Mouse (Mus musculus) monocyte, adult 5-6 weeks (primary cell): ENCODE results near the gene Ccdc88c. TPM values are rescaled to one million over a fixed set of nuclear protein-coding genes. Genes with fewer than 3 reads are reported as not detected.

Experiments used
- ATAC-seq: fragments of 153-309, 156-312 bp; replicated peaks from 2 replicates; pipeline ENCODE4 v1.8.0; 2017; ENCODE audit warnings: mild to moderate bottlenecking; ENCODE audit not compliant: low TSS enrichment, insufficient number of reproducible peaks, severe bottlenecking, poor library complexity, low FRiP score
- total RNA-seq: library from RNA; stranded (forward); fragments of 200-1000, 200-491, 200-594 nt; gene quantifications from 3 replicates; pipeline ENCODE4 v1.2.3, GENCODE M21; 2017

Ccdc88c gene
- 350 to 541 TPM (median 365 TPM) in 3 replicates for total RNA-seq

DNA sequence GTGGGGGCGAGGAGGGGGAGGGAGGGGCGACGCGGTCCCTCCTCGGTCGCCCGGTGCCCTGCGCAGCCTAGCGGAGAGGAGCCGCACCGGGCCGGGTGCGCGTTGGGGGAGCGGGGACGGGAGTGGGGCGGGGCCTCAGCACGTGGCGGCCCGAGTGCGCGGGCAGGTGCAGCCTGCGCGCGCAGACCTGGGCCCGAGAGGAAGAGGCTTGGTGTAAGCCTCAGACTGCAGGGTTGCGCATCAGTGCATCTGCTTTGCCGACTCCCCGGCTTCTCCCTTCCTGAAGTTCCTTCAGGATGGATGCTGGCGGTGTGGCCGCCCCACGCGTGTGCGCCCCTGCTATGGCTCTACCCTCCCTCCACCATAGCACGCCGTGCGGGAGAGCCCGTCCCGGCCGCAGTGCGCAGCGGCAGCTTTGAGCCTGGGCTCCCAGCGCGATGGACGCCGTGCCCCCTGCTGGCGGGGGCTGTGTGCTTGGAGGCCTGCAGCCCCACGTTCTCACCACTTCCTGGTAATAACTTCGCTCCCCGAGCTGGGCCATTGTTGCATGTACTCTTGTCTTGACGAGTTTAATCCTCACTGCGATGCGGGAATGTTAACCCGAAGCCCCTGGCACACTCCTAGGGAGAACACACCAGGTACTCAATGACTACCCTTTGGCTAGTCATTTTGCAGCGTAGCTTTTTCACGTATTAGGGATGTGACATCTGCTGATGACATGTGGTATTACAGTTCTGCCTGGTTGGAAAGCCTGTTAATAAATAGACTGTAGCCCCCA is at the start of gene Ccdc88c:
Gene Ccdc88c, minus strand, starts transcription at position 103 of the 778 bp plus-strand sequence.
- ATAC-seq: peak; percentile 57

DNA sequence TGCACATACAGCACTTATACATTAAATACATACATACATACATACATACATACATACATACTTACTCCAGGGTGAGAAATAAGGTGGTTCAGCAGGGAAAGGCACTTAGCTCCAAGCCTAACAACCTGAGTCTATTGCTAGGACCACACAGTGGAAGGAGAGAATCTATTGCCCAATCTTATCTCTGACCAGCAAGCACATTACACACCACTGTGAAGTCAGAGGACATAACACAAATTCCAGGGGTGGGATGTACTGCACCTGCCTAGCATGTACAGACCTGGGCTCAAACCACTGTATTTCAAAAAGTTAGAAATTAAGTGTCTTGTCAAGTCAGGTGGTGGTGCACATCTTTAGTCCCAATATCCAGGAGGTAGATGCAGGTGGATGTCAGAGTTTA is 49.1 kb upstream of the Ccdc88c start:
- ATAC-seq: no peak

DNA sequence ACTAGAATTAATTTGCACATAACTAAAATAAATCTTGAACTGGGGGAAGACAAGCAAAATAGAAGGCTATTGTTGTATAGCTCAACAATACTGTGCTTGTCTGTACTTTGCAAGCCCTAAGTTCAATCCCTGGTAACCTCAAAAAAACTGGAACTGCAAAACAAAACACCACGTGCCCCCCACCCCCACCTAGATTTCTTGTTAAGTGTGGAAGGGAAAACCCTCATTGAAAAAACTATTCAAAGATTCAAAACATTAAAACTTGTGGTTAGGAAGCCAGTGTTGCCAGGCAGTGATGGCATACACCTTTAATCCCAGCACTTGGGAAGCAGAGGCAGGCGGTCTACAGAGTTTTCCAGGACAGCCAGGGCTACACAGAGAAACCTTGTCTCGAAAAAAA is 46.6 kb upstream of the Ccdc88c start:
- no peak for ATAC-seq

DNA sequence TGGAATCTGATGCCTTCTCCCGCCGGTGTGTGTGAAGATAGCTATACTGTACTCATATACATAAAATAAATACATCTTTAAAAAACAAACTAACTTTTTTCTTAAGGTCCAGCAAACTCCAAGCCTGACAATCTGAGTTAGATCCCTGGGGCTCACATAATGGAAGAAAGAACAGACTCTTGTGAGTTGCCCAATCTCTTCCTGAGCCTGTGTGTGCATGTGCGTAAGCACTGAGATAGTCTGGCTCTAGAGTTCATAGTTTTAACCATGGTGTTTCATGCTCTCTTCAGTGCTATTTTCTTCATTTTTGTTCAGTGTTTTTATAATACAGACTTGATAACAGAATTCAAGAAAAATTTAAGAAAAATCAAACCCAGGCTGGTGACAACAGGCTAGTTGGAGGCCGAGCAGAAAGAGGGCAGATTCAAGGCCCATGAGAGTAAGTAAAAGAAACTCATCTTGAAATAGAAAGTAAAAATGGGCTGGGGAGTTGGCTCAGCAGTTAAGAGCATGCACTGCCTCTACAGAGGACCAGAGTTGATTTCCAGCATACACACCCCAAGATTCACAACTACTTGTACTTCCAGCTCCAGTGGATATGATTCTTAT is 46.1 kb upstream of the Ccdc88c start:
- no peak for ATAC-seq

DNA sequence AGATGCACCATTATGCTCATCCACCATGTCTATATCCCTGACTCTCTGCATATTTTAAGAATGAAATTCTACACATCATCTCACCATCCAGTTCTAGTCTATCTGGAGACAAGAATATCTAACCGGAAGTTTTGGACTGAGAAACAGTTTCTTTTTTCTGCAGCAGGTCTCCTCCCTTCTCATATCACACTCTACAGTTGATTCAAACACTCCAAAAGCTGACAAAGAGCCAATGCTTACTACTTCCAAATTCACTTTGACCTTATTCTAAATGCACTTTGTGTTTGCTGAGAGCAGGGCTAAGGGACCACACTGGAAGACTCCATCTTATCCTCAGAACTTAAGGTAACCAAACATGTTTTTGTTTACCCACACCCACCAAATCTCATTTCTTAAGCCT is 41.0 kb upstream of the Ccdc88c start:
- ATAC-seq: no peak

DNA sequence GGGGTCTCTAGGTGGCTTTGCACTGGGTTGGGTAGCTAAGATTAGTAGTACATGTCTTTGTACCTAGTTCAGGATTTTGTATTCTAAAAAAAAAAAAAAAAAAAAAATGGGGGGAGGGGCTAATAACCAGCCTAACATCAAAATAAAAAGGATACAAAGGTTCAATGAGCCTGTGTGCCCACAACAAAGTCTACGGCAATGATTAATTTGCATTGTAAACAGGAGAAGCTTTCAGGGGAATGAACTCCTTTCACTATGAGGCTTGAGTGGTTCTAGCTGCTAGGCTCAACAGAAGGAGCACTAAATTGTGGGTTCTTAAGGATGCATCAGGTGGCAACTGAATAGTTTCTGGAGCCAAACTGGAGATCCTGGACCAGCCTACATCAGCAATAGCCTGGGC is 37.5 kb upstream of the Ccdc88c start:
- ATAC-seq: no peak

DNA sequence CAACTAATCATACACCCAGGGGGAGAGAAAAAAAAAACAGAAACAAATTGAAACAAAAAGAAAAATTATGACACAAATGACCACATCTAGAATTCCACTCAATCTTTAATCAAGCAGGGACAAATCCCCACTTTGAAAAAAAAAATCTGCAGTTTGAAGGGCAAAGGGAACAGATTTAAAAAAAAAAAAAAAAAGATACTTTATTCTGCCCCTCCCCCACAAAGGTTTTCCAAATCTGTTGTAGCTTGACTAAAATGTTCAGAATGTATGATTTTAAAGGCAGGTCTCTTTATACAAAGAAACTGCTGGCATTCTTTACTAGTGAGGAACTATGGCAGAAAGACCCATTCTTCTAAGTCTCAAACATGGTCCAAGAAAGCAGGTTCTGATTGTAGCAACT is 11.1 kb upstream of the Ccdc88c start:
- no peak for ATAC-seq

DNA sequence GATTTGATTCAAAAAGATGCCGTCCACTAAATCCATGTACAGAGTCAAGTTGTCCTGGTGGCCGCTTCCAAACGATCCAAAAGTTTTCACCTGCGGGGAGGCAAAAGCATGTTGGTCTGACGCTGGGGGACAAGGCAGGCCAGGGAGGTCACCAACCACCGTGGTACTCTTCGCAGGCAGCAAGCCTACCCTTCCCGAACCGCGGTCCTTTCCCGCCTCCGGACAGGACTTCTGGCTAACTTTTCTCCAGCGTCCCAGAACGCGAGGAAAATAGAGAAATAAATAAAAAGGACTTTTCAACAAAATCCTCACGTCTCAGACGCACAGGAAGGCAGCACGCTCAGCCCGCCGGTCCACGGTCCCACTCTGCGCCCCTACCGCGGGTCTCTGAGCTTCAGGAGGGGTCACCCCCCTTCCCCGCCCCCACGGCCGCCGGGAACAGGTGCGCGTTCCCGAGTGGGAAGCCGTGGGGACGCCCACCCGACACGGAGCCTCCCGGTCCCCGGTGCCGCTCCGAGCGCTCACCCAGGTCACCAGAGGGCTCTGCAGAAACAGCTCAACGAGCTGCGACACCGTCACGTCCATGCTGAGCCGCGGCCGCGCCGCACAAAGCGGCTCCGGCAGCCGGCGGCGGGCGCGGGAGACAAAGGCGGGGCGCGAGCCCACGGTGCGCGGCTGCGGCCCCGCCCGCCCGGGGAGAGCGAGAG is 456 bp downstream of the Ccdc88c start:
- 0 out of 2 replicates have a peak, but pooled peaks have one; percentile 4 for ATAC-seq

DNA sequence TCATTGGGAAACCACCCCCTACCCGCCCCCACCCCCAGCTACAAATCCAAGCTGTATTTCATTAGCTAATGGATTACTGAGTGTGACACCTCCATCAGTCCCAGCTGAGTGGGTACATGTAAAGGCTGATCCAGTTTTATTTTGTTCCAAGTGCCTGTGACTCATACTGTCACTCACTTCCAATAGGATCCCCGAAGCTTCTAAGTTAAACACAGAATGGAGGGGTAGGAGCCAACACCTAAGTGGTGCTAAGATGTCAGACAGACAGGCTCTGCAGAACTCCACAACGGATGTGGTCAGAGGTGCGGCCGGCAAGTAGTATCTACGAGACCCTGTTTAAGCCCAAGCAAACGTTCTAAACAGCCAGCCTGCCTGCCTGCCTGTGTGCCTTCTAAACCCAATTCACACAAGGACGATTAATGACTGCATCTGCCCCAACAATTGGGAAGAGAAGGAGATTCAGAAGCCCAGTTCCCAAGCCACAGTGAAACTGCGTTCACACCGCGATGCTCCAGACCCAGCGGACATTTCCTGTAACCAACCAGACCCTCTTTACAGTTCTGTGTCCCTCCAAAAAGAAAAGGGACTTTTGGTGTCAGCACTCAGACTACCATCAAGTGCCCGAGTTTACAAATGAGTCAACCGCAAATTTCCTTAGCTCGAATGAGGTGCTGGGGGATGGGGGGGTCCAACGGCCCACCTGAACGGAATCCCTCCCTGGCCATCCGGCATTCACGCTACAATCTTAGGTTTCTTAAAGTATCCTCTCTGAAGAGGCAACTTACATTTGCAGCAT is 1.2 kb downstream of the Ccdc88c start:
- ATAC-seq: no peak

DNA sequence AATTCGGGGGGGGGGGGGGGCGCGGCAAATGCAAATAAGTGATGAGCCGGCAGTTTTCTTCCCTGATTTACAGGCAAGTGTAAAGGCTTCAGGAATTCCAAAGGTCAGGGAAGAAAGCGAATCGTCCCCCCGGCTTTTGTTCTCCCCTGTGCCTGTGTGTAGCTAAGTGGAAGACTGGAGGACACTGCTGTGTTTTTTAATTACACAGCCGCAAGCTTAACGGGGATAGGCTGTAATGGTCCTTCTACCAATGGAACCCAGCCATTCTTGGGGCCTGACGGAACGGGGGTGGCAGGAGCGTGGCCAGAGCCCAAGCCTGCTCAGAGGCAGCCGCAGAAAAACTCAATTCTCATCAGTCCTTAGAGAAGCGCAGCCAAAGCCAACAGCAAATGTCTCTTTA is 1.9 kb downstream of the Ccdc88c start:
- ATAC-seq: no peak

DNA sequence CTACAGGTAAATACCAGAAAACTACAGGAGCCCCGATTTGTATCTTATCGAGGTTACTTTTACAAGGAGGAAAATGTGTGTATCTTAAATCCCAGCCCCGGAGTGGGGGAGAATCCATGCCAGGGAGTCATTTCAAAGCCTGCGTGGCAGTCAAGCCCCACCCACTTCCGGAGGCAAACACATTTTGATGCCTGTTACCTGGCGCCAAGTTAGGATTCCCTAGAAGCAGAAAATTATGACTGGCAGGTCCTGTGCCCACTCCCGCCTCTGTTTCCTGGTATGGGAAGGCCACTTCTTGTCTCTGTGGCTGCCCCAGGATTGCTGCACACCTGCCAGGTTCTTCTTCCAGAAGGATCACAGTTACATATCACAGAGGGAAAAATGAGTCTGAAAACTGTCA is 2.3 kb downstream of the Ccdc88c start:
- no peak for ATAC-seq

DNA sequence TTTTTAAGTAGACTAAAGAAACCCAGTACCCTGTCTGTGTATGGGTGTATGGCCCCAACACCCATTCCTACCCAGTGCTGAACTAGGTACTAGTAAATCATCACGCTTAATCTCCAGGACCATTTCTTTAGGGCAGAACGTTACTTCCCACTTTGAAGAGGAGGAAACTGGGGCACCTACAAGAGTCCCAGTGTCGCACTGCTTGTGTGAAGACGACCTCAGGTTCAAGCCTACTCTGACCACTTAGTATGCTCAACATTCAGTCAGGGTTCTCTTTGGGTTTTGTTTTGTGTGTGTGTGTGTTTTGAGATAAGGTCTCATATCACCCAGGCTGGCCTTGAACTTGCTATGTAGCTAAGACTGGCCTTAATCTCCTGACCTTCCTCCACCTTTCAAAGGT is 2.8 kb downstream of the Ccdc88c start:
- no peak for ATAC-seq

DNA sequence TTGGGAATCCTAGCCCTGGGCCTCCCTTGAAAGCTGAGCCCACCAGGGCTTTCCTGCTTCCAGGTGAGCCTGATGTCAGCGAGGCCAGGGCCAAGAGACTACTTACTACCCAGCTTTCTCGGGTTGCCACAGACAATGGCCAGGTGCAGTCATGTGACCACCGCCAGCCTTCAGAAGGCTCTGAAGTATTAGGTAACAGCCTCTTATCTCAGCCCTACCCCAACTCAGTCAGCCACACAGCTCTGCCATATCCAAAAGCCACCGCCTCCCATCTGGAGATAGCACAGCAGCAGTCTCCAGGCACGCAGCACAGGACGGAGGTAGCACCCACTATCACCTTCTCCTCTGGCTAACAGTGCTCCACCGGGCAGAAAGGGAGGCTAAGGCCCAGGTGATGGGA is 3.5 kb downstream of the Ccdc88c start:
- ATAC-seq: no peak

DNA sequence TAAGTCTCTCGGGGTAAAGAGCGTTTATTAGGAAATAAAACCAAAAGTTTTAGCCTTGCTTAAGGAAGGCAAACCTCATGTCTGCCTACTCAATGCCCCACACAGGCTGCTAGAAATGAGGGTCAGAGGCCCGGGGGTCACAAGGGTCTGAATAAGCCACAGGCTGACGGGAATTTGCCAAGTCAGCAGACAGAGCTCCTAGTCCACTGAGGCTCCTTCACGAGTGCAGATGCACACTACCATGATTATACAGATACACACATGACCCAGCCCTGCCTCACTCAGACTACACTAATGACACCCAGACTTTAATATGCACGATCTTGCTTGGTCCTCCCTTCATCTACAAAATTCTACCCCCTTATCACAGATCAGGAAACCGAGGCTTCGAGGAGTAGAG is 4.0 kb downstream of the Ccdc88c start:
- no peak for ATAC-seq

DNA sequence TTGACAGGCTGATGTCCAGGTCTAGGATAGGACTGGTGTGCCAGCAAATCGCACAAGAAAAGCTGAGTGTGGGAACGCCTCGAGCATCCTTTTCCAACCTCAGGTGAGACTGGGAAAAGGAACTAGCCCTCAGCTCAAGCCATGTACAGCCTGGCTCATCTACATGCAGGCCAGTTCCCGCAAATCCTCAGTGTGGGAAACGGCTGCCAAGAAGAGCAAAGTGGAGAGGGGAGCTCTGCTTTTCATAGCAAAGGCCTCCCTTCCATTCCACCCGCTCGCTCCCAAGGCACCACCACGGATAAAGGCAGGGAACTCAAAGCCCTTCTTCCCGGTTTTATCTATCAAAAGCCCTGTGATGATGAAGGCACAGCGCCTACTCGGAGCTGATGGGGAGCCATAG is 5.7 kb downstream of the Ccdc88c start:
- ATAC-seq: no peak

DNA sequence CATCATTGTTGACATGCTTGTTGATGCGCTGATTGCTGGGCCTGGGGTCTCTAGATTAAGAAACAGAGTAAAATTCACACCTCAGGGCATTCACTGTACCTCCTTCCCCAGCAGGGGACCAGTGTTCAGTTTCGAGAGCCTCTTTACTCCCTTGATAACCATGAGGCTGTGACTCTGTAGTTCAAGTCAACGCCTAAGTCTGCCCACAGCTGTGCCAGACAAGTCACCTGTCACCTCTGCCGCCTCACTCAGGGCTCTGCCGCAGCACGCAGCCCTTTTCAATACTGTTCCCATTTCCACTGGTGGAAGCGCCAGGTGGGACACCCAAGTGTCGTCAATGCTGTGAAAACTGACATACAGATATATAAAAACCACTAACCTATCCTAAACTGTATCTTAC is 6.5 kb downstream of the Ccdc88c start:
- no peak for ATAC-seq

DNA sequence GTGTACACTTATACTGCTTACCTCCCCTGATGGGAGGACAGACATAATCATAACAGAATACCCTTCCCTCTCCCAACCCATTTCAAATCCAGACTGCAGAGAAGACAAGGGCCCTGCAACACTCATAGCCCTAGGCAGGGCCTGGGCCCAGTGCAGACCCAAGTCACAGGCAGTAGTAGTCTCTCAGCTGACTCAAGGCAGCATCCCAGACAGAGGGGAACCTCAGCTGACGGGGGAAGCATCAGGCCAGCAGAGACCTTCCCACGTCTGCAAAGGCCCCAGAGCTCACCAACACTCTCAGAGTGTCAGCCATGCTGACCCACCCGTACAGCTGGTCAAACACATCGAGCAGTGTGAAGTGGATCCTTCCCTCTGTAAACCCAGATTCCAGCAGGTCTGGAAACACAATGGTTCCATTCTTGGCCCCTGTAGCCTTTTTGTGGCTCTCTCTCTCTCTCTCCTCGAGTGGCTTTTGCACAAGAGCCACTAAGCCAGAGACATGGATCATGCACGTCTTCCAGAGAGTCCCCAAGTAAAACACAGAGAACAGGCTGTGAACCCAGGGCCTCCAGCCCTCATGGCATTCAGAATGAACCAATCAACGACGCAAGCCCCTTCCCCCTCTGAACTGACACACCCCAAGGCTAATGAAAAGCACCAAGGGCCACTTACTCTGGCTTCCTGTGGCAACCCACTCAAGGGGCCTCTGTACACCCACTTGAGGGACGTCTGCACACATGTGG is 7.2 kb downstream of the Ccdc88c start:
- ATAC-seq: no peak

DNA sequence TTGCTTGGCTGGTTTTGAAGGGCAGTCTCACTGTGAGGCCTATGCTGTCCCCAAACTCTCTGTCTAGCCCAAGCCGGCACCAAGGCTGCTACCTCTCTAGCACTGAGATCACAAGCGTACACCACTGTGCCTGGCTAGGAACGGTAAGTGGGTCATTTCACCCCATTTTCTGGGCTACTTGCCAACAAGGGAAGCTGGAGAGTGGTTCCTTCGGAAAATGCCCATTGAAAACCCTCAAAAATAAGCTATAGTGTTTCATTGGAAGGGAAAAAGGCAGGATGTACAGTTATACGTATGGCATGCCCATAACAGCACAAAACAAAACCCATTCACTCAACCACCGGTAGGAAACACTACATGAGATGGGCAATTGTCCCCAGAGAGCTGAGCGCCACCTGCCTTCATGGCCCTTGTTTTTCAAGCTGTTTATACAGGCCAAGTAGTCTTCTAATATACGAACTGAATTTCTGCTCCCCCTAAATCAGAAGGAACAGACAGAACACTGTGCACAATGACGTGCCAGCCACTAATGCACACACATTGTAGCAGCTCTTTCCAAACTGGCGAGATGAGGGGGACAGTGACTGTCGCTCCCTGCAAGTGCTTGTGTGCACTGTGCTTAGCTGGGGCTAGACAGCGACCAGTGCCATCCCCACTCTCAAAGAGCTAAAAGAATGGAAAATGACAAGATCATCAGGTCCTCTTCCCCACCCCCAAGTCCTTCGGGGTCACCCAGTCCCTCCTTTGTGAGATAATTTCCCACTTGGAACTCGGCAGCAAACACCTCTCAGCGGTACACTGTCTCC is 8.4 kb downstream of the Ccdc88c start:
- no peak for ATAC-seq
